Mouse (Mus musculus) limb, embryonic 14.5 days (tissue): ENCODE results near the gene Vsnl1. TPM values are rescaled to one million over a fixed set of nuclear protein-coding genes. Genes with fewer than 3 reads are reported as not detected.

Experiments used
- ATAC-seq: fragments of 200-750 bp; cut with Nextera tagmentation; 2 replicates; pipeline ENCODE4 v1.8.0; 2017; ENCODE audit warnings: low read depth, moderate number of reproducible peaks, moderate TSS enrichment; ENCODE audit not compliant: low FRiP score
- DNase-seq: peaks from one replicate; pipeline ENCODE4 v3.0.0-alpha.2; 2015; ENCODE audit warnings: low spot score
- H3K27ac ChIP-seq: fragments of 300-500 bp; sonication (generic); replicated peaks from 2 replicates; pipeline ENCODE4 v1.5.1; 2014; ENCODE audit warnings: low read depth, mild to moderate bottlenecking, low read length, moderate library complexity, mixed read lengths
- H3K27me3 ChIP-seq: fragments of 300-500 bp; sonication (generic); 2 replicates; pipeline ENCODE4 v1.6.1; 2014; ENCODE audit warnings: low read length, mixed read lengths; ENCODE audit not compliant: control insufficient read depth, insufficient read depth
- H3K36me3 ChIP-seq: fragments of 300-500 bp; sonication (generic); 2 replicates; pipeline ENCODE4 v1.6.1; 2014; ENCODE audit warnings: mild to moderate bottlenecking, low read length, moderate library complexity, mixed read lengths; ENCODE audit not compliant: control insufficient read depth, insufficient read depth
- H3K4me1 ChIP-seq: fragments of 300-500 bp; sonication (generic); 2 replicates; pipeline ENCODE4 v1.6.1; 2014; ENCODE audit warnings: antibody characterized with exemption, low read length, mixed read lengths; ENCODE audit not compliant: control insufficient read depth, insufficient read depth
- H3K4me2 ChIP-seq: fragments of 300-500 bp; sonication (generic); replicated peaks from 2 replicates; pipeline ENCODE4 v1.6.1; 2014; ENCODE audit warnings: low read depth, mild to moderate bottlenecking, low read length, moderate library complexity; ENCODE audit not compliant: severe bottlenecking
- H3K4me3 ChIP-seq: fragments of 300-500 bp; sonication (generic); replicated peaks from 2 replicates; pipeline ENCODE4 v1.5.1; 2014; ENCODE audit warnings: low read length
- H3K9ac ChIP-seq: fragments of 300-500 bp; sonication (generic); 2 replicates; pipeline ENCODE4 v1.6.1; 2014; ENCODE audit warnings: mild to moderate bottlenecking, low read depth, low read length, moderate library complexity; ENCODE audit not compliant: severe bottlenecking
- H3K9me3 ChIP-seq: fragments of 300-500 bp; sonication (generic); 2 replicates; pipeline ENCODE4 v1.6.1; 2016; ENCODE audit warnings: low read length; ENCODE audit not compliant: control insufficient read depth
- POLR2A ChIP-seq: fragments of 200-500 bp; IDR thresholded peaks from 2 replicates; pipeline ENCODE4 v1.8.0; 2012; ENCODE audit warnings: inconsistent platforms, mild to moderate bottlenecking, moderate library complexity, borderline replicate concordance; ENCODE audit not compliant: insufficient read depth, insufficient read length; ENCODE audit errors: extremely low read depth
- WGBS: fragments of 180-500 bp; shearing (Covaris S2); extraction: QIAGEN DNeasy Blood & Tissue Kit; methylation state at CpG from one replicate; pipeline ENCODE4 v1.1.7; 2014; 5-methylcytosine and 5-hydroxymethylcytosine counted together
- polyA plus RNA-seq, 2 experiments: library from polyadenylated mRNA; depleted of rRNA in 1 of 2; stranded (reverse) in 1 of 2; unstranded in 1 of 2; fragments of >200 nt; fragmentation: Nextera tagmentation in 1 of 2; extraction: Ambion mirVana in 1 of 2; gene quantifications; 2 replicates each; pipeline versions ENCODE4 v1.2.1 to v1.2.3; 2012 to 2014

Vsnl1 gene
- polyA plus RNA-seq, 2 experiments: 1.4 to 1.8 TPM

DNA sequence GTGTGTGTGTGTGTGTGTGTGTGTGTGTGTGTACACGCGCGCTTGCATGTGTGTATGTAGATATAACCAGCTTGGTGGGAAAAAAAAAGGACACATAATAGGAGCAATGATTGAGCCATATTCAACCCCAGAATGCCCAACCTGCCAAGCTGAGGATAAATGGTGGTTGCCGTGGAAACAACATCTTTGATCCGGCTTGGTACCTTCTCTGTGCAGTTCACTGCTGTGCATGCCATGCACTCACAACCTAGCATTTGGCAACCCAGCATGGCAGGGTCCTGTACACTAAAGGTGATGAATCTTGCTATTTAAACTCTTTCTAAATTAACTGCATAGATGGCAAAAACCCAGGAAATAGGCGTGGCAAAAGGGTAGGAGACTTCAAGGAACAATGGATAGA, 74.0 kb downstream of the Vsnl1 start:
- no peak for TF ChIP-seq POLR2A
- H3K4me2 ChIP-seq: no peak overlapping the region
- H3K9ac ChIP-seq: no peak overlapping the region
- H3K27ac ChIP-seq: no peak overlapping the region
- H3K9me3 ChIP-seq: no peaks in the 10 kb centered on the region
- no peak overlapping the region for H3K4me3 ChIP-seq
- DNase-seq: no peak
- no peak for ATAC-seq
- WGBS: 94% methylated on average over 6 of the region's 6 CpGs
- no peaks in the 10 kb centered on the region for H3K36me3 ChIP-seq
- H3K4me1 ChIP-seq: no peaks in the 10 kb centered on the region
- H3K27me3 ChIP-seq: no peaks in the 10 kb centered on the region

DNA sequence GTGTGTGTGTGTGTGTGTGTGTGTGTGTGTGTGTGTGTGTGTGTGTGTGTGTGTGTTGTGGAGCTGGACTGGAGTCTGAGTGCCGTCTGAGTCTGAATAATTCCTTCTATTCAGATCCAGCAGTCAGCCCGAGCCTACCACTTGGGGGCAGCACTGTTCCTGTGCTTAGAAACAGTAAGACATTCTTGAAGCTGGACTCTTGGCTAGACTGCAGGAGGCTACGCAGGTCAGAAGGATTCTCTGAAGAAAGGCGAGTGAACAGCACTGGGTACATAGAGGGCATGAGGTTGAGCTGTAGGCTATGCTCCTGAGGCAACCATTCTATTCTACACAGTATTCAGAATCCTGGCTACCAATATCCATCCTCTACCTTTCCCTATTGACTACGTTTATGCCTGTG, 85.5 kb downstream of the Vsnl1 start:
- no peak overlapping the region for H3K4me3 ChIP-seq
- no peaks in the 10 kb centered on the region for H3K27me3 ChIP-seq
- H3K27ac ChIP-seq: no peak overlapping the region
- H3K4me1 ChIP-seq: no peaks in the 10 kb centered on the region
- TF ChIP-seq POLR2A: no peak
- ATAC-seq (no peak), DNase-seq (peak; percentile 77)
- H3K4me2 ChIP-seq: no peak overlapping the region
- no peaks in the 10 kb centered on the region for H3K36me3 ChIP-seq
- no peaks in the 10 kb centered on the region for H3K9me3 ChIP-seq
- H3K9ac ChIP-seq: no peak overlapping the region
- WGBS: 37% methylated on average over 5 of the region's 5 CpGs

DNA sequence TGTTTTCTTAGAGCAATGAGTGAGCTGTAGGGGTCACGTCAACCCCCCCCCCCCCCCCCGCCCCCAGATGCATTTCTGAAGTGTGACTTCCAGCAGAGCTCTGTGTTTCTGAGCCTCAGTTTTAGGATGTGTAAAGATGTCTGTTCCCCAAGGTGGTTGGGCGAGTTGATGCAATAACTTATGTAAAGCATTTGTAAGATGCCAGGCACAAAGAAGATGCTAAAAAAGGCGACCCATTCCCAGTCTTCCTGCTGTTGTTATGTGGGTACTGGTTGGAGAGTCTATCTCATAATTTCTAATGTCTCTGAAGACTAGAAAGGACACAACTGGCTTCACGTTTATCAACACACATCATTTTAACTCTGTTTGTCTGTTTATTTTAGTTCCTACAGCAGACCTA, 86.5 kb downstream of the Vsnl1 start:
- Histone ChIP-seq H3K27me3 (no peaks in the 10 kb centered on the region), H3K4me2 (no peak overlapping the region), H3K9ac (no peak overlapping the region), H3K9me3 (no peaks in the 10 kb centered on the region), H3K27ac (no peak overlapping the region), H3K4me3 (no peak overlapping the region), H3K36me3 (no peaks in the 10 kb centered on the region), H3K4me1 (no peaks in the 10 kb centered on the region)
- DNase-seq (no peak), ATAC-seq (no peak)
- no peak for TF ChIP-seq POLR2A
- 51% methylated on average over 4 of the region's 5 CpGs for WGBS

DNA sequence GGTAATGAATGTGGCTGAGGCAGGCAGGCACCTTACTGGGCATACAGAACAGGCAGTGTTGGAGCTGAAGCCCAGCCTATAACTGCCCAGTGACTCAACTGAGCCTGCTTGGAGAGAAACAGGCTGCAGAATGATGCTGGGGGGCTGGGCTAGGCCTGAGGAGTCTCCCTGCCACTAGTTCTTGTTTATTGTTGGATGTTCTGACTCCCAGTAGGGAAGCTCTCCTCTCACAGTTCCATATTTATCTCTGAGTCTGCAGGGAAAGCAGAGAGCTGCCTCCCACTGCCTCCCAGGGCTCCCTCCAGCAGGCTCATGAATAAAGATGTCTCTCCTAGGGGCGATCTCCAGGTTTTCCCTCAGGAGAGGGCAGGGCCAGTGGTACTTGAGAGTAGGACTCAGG, 88.0 kb downstream of the Vsnl1 start:
- WGBS: 33% methylated on average over 1 of the region's 1 CpGs
- Histone ChIP-seq H3K27me3 (no peaks in the 10 kb centered on the region), H3K36me3 (no peaks in the 10 kb centered on the region), H3K4me3 (no peak overlapping the region), H3K9me3 (no peaks in the 10 kb centered on the region), H3K9ac (no peak overlapping the region), H3K27ac (no peak overlapping the region), H3K4me2 (no peak overlapping the region), H3K4me1 (no peaks in the 10 kb centered on the region)
- no peak for TF ChIP-seq POLR2A
- ATAC-seq (no peak), DNase-seq (no peak)

DNA sequence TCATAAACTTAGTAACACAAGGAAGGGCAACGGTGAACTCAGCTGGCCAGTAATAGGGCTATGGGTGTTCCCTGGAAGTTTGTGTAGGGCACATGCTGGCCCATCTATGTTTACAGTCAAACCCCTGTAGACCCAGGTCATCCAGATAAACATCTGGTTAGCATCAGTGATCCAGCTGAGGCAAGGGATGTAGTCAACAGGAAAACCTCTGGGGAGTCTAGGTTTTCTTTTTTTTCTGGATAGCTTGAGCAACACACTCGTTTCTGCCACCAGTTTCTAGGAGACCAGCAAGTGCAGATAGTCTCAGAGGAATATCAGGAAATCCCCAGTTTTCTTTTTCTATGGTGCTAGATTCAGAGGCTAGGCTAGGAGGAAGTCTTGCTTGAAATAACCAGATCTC, 90.5 kb downstream of the Vsnl1 start:
- no peak for ATAC-seq
- no peaks in the 10 kb centered on the region for H3K27me3 ChIP-seq
- TF ChIP-seq POLR2A: no peak
- no peak overlapping the region for H3K4me3 ChIP-seq
- H3K9ac ChIP-seq: no peak overlapping the region
- WGBS: 24% methylated on average over 2 of the region's 2 CpGs
- DNase-seq: no peak
- H3K9me3 ChIP-seq: no peaks in the 10 kb centered on the region
- H3K4me2 ChIP-seq: no peak overlapping the region
- H3K36me3 ChIP-seq: no peaks in the 10 kb centered on the region
- H3K4me1 ChIP-seq: no peaks in the 10 kb centered on the region
- no peak overlapping the region for H3K27ac ChIP-seq

DNA sequence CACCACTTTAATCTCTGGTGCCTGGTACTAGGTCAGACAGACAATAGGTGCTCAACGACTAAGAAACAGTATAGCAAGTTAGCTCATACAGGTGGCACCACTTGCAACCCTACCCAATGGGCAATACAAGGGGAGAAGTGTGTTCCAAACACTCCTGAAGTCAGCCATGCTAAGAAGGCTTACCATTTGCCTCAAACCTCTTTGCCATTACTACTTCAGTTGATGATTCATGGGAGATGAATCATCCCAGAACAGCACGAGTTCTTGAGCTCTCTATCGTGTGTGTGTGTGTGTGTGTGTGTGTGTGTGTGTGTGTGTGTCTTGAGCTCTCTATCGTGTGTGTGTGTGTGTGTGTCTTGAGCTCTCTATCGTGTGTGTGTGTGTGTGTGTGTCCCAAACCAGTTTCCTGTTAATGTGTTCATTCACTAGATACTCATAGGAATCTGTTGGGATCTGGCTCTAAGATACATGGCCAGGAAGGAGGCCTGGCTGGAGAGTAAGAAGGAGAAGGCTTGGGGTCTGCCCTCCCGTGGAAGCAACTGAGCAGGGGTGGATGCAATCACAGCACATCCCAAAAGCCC, 94.3 kb downstream of the Vsnl1 start:
- Histone ChIP-seq H3K4me3 (no peak overlapping the region), H3K9me3 (no peaks in the 10 kb centered on the region), H3K27me3 (no peaks in the 10 kb centered on the region), H3K4me1 (no peaks in the 10 kb centered on the region), H3K36me3 (no peaks in the 10 kb centered on the region), H3K27ac (no peak overlapping the region), H3K9ac (no peak overlapping the region), H3K4me2 (no peak overlapping the region)
- WGBS: 81% methylated on average over 6 of the region's 6 CpGs
- TF ChIP-seq POLR2A: no peak
- no peak for DNase-seq
- no peak for ATAC-seq
